Mouse (Mus musculus): ENCODE measurements around the gene Bcar1.

GRCm38 (mm10) chr8:111779690-111780089, 36.1 kb upstream of the Bcar1 start:
- TF ChIP-seq FLI1 (IDR thresholded peaks at IDR 0.05; ENCODE audit: low read length) (no peak), GATA1 (IDR thresholded peaks at IDR 0.05; ENCODE audit: borderline replicate concordance, low read length) (no peak)

Measured in megakaryocyte, embryonic 14.5 days (primary cell).